Mouse (Mus musculus) limb, embryonic 11.5 days (tissue): ENCODE measurements at regions not wholly inside any gene's neighbourhood (a gene's known extent, or its start where the extent isn't known, plus 50 kb on each side); places are given as distances from the start of the nearest gene placed in this dataset.

Experiments used
- ATAC-seq: fragments of 200-750 bp; cut with Nextera tagmentation; 2 replicates; pipeline ENCODE4 v1.8.0; 2017; ENCODE audit warnings: low read depth; ENCODE audit not compliant: insufficient number of reproducible peaks, low FRiP score, low TSS enrichment
- DNase-seq: peaks from one replicate; pipeline ENCODE4 v3.0.0-alpha.2; 2015; ENCODE audit warnings: low spot score
- H3K27ac ChIP-seq: fragments of 300-500 bp; sonication (generic); replicated peaks from 2 replicates; pipeline ENCODE4 v1.5.1; 2014; ENCODE audit warnings: low read depth, mild to moderate bottlenecking, low read length
- H3K27me3 ChIP-seq: fragments of 300-500 bp; sonication (generic); 2 replicates; pipeline ENCODE4 v1.6.1; 2014; ENCODE audit warnings: mild to moderate bottlenecking, low read length, mixed read lengths; ENCODE audit not compliant: control insufficient read depth, insufficient read depth
- H3K36me3 ChIP-seq: fragments of 300-500 bp; sonication (generic); 2 replicates; pipeline ENCODE4 v1.6.1; 2014; ENCODE audit warnings: mild to moderate bottlenecking, low read length, moderate library complexity, mixed read lengths; ENCODE audit not compliant: control insufficient read depth, insufficient read depth
- H3K4me1 ChIP-seq: fragments of 300-500 bp; sonication (generic); 2 replicates; pipeline ENCODE4 v1.6.1; 2014; ENCODE audit warnings: low read length, mixed read lengths; ENCODE audit not compliant: control insufficient read depth, insufficient read depth
- H3K4me2 ChIP-seq: fragments of 300-500 bp; sonication (generic); 2 replicates; pipeline ENCODE4 v1.6.1; 2014; ENCODE audit warnings: low read depth, mild to moderate bottlenecking, moderate library complexity; ENCODE audit not compliant: severe bottlenecking
- H3K4me3 ChIP-seq: fragments of 300-500 bp; sonication (generic); 2 replicates; pipeline ENCODE4 v1.5.1; 2014; ENCODE audit warnings: low read depth, low read length
- H3K9ac ChIP-seq: fragments of 300-500 bp; sonication (generic); 2 replicates; pipeline ENCODE4 v1.6.1; 2014; ENCODE audit warnings: mild to moderate bottlenecking, low read length
- H3K9me3 ChIP-seq: fragments of 300-500 bp; sonication (generic); 2 replicates; pipeline ENCODE4 v1.6.1; 2016; ENCODE audit warnings: low read length; ENCODE audit not compliant: control insufficient read depth
- WGBS: fragments of 180-500 bp; shearing (Covaris S2); extraction: QIAGEN DNeasy Blood & Tissue Kit; methylation state at CpG from one replicate; pipeline ENCODE4 v1.1.7; 2014; 5-methylcytosine and 5-hydroxymethylcytosine counted together

- ATAC-seq (no peak), DNase-seq (no peak)
- WGBS = 82% methylated on average over 8 of the region's 8 CpGs
- Histone ChIP-seq H3K27me3 (peaks cover 3% of the 10 kb centered on the region; the same call in 1 of the 2 replicates), H3K9me3 (no peaks in the 10 kb centered on the region), H3K4me2 (no peak overlapping the region), H3K27ac (no peak overlapping the region), H3K4me3 (no peak overlapping the region), H3K36me3 (no peaks in the 10 kb centered on the region), H3K4me1 (peaks cover 24% of the 10 kb centered on the region), H3K9ac (no peak overlapping the region)
Measured at GRCm38 (mm10) chr2:75151519-75151918, 325.9 kb downstream of the Mtx2 start.

GRCm38 (mm10) chr2:75152477-75152990 lies 326.9 kb downstream of the Mtx2 start:
- DNase-seq = peak; percentile 80
- peaks cover 2% of the 10 kb centered on the region; the same call in 1 of the 2 replicates for H3K27me3 ChIP-seq
- 33% methylated on average over 6 of the region's 6 CpGs for WGBS

GRCm38 (mm10) chr2:75154448-75154847 lies 328.8 kb downstream of the Mtx2 start:
- no peak for ATAC-seq
- no peak for DNase-seq
- H3K4me1 ChIP-seq = peaks cover 12% of the 10 kb centered on the region; the same call in 1 of the 2 replicates
- H3K27me3 ChIP-seq = no peaks in the 10 kb centered on the region
- no peak overlapping the region for H3K4me3 ChIP-seq
- WGBS = 74% methylated on average over 3 of the region's 3 CpGs
- no peak overlapping the region for H3K4me2 ChIP-seq
- H3K36me3 ChIP-seq = no peaks in the 10 kb centered on the region
- H3K9me3 ChIP-seq = no peaks in the 10 kb centered on the region
- H3K27ac ChIP-seq = no peak overlapping the region
- no peak overlapping the region for H3K9ac ChIP-seq

More at GRCm38 (mm10) chr2:75152477-75152990, 326.9 kb downstream of the Mtx2 start:
- ATAC-seq = no peak
- H3K36me3 ChIP-seq = no peaks in the 10 kb centered on the region
- peaks cover 20% of the 10 kb centered on the region for H3K4me1 ChIP-seq
- no peak overlapping the region for H3K27ac ChIP-seq
- H3K9ac ChIP-seq = no peak overlapping the region
- no peak overlapping the region for H3K4me2 ChIP-seq
- no peaks in the 10 kb centered on the region for H3K9me3 ChIP-seq
- no peak overlapping the region for H3K4me3 ChIP-seq

- Histone ChIP-seq H3K4me2 (no peak overlapping the region), H3K4me1 (0 out of 2 replicates have a peak, but pooled peaks cover 3% of the 10 kb centered on the region), H3K27me3 (no peaks in the 10 kb centered on the region), H3K36me3 (no peaks in the 10 kb centered on the region), H3K4me3 (no peak overlapping the region), H3K9ac (no peak overlapping the region), H3K27ac (no peak overlapping the region), H3K9me3 (no peaks in the 10 kb centered on the region)
- DNase-seq (no peak), ATAC-seq (no peak)
- WGBS = 82% methylated on average over 3 of the region's 3 CpGs
Measured at GRCm38 (mm10) chr2:75158581-75158980, 333.0 kb downstream of the Mtx2 start.

GRCm38 (mm10) chr2:75161075-75161474 lies 335.5 kb downstream of the Mtx2 start:
- DNase-seq = no peak
- Histone ChIP-seq H3K36me3 (no peaks in the 10 kb centered on the region), H3K27me3 (no peaks in the 10 kb centered on the region)

GRCm38 (mm10) chr2:75164987-75165386 lies 339.4 kb downstream of the Mtx2 start:
- DNase-seq (no peak), ATAC-seq (no peak)
- Histone ChIP-seq H3K27me3 (no peaks in the 10 kb centered on the region), H3K36me3 (no peaks in the 10 kb centered on the region), H3K4me1 (peaks cover 14% of the 10 kb centered on the region), H3K9me3 (no peaks in the 10 kb centered on the region), H3K27ac (no peak overlapping the region), H3K9ac (no peak overlapping the region), H3K4me3 (no peak overlapping the region), H3K4me2 (no peak overlapping the region)
- 93% methylated on average over 4 of the region's 4 CpGs for WGBS

More at GRCm38 (mm10) chr2:75161075-75161474, 335.5 kb downstream of the Mtx2 start:
- Histone ChIP-seq H3K9me3 (no peaks in the 10 kb centered on the region), H3K4me1 (0 out of 2 replicates have a peak, but pooled peaks cover 3% of the 10 kb centered on the region), H3K4me3 (no peak overlapping the region), H3K4me2 (no peak overlapping the region), H3K9ac (no peak overlapping the region), H3K27ac (no peak overlapping the region)
- 94% methylated on average over 14 of the region's 14 CpGs for WGBS
- ATAC-seq = no peak

- no peak overlapping the region for H3K4me3 ChIP-seq
- DNase-seq (no peak), ATAC-seq (no peak)
- H3K27ac ChIP-seq = no peak overlapping the region
- H3K4me1 ChIP-seq = peaks cover 12% of the 10 kb centered on the region; the same call in 1 of the 2 replicates
- no peaks in the 10 kb centered on the region for H3K27me3 ChIP-seq
- no peak overlapping the region for H3K9ac ChIP-seq
- H3K4me2 ChIP-seq = no peak overlapping the region
- 82% methylated on average over 5 of the region's 5 CpGs for WGBS
- no peaks in the 10 kb centered on the region for H3K9me3 ChIP-seq
- no peaks in the 10 kb centered on the region for H3K36me3 ChIP-seq
Measured at GRCm38 (mm10) chr2:75176267-75176666, 350.7 kb downstream of the Mtx2 start.

- no peak overlapping the region for H3K4me2 ChIP-seq
- H3K4me3 ChIP-seq = no peak overlapping the region
- ATAC-seq (0 out of 2 replicates have a peak, but pooled peaks have one; percentile 35), DNase-seq (no peak)
- H3K27me3 ChIP-seq = no peaks in the 10 kb centered on the region
- WGBS = 24% methylated on average over 4 of the region's 4 CpGs
- H3K27ac ChIP-seq = no peak overlapping the region; the same call in 1 of the 2 replicates
- peaks cover 13% of the 10 kb centered on the region; the same call in 1 of the 2 replicates for H3K4me1 ChIP-seq
- no peak overlapping the region for H3K9ac ChIP-seq
- no peaks in the 10 kb centered on the region for H3K36me3 ChIP-seq
- H3K9me3 ChIP-seq = no peaks in the 10 kb centered on the region
Measured at GRCm38 (mm10) chr2:75183293-75183692, 357.7 kb downstream of the Mtx2 start.
